Mouse (Mus musculus) 3134 (cell line): Measurements from ENCODE around the gene Plek2.

Experiments
- DNase-seq: peaks from one replicate; pipeline ENCODE4 v3.0.0-alpha.2; 2011; ENCODE audit warnings: low spot score; ENCODE audit not compliant: insufficient read length; ENCODE audit errors: extremely low read depth

Plek2 gene

DNA sequence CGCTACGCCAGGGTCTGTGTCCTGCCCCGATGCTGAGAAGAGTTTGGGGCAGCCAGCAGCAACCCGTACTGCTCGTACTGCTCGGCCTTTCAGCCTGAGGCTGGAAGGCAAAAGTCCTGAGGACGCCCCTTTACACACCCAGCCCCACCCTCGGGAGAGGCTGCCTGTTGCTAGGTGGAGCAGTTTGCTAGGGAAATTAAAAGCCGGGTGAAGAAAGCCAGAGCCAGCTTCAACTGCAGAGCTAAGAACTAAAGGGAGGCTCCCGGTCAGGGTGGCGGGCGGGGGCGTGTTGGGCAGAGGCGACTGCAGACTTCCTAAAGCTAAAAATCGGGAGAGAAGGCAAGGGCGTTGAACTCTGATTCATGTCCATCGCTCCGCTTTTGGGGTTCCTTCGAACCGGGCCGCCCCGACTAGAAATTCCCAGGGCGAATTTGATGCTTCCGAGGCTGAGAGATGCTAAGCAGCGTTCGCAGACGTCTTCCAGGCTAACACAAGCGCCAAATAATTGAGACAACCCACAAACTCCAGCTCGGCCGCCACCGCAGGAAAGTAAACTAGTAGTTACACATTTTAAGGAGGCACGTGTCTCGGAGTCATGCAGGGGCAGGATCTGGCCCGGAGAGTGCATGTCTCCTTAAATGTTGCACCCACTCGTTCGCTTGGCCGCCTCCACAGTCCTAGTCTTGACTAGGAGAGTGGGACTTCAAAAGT is 5.1 kb upstream of the Plek2 start:
- DNase-seq: no peak

DNA sequence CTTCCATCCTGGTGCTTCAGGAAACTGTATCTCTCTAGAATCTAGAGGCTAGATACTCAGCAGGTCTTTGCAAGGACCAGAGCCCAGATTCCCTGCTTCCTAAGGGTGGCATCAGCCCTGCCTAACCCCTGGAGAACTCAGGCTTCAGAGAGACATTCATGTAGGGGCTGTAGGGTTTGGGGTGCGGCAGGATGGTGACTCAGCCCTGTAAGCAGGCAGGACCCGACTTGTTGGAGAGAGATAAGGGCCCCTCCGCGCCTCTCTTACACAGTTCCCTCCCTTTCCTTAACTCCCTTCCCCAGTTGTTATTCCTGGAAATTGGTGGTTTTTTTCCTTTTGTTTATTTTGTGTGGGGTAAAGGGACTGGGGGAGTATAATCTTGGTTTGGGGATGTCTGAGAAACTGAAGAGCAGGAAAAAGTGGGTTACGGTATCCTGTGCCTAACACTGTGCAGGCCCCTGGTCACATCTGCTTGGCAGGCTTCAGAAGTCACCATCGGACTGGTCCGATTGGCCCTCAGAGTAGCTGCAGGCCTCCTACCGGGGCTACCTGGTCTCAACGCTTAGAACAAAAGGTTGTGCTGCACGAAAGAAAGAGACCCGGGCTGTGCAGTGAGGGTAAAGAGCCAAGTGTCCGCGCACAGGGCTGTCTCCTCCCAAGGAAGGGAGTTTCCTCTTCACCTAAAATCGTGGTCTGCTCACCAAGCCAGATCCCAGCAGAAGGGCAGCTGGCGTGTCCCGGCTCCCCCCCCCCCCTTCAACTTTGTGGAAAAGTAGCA is 4.1 kb upstream of the Plek2 start:
- no peak for DNase-seq

GRCm38 (mm10) chr12:78908081-78908605 is 1.4 kb upstream of the Plek2 start:
- DNase-seq: peak; percentile 45

- no peak for DNase-seq
These were observed 2.3 kb downstream of the Plek2 start for GRCm38 (mm10) chr12:78904499-78904898.

DNA sequence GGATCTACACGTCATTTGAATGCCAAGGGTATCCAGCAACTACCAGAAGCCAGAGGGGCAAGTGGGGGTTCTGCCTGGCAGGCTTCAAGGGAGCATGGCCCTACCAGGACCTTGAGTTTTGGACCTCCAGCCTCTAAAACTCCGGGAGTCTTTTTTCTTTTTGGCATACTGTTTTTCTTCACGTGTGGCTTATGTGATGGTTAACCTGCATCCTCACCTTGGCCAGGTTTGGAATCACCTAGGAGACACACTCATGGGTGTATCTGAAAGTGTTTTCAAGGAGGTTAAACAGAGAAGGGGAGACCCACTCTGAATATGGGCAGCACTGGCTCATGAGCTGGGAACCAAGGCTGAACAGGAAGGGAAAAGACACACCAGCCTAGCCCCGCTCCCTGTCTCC is 3.5 kb downstream of the Plek2 start:
- no peak for DNase-seq

- DNase-seq: no peak
These were observed 5.3 kb downstream of the Plek2 start for GRCm38 (mm10) chr12:78901467-78901866.

GRCm38 (mm10) chr12:78897861-78898260 is 8.9 kb downstream of the Plek2 start:
- DNase-seq: no peak

GRCm38 (mm10) chr12:78891149-78891548 is 15.6 kb downstream of the Plek2 start:
- DNase-seq: no peak

GRCm38 (mm10) chr12:78890062-78890461 is 16.7 kb downstream of the Plek2 start:
- no peak for DNase-seq

- no peak for DNase-seq
These were observed 32.2 kb downstream of the Plek2 start for GRCm38 (mm10) chr12:78874581-78874980.

DNA sequence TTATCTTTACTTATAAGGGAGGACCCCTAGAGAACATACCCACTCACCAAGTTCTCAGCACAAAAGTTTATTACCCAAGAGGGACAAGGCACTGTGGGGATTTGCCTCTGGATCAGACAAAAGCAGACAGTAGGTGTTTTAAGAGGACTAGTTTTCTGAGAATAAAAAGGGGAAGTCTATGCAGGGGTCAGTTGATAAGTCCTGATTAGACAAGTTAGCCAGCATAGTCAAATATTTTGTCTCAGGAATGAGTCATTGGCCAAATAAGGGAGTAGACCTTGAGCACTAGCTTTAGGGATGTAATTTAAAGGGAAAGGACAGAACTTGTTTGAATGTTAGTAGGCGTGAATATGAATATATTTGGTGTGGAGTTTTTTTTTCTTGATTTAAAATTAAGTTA is 38.6 kb downstream of the Plek2 start:
- DNase-seq: no peak

DNA sequence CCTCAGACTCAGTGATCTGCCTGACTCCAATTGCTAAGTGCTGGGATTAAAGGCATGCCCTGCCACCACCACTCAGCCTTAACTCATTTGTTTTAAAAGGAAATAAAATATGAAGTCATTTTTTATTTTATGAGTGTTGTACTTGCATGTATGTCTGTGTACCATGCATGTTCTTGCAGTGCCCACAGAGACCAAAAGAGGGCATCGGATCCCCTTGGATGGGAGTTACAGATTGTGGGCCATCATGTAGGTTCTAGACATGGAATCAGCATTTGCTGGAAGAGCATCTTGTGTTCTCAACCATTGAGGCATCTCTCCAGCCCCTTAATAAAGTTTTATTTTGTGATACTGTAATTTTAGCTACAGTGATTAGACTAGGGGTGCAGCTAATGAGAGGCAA is 41.3 kb downstream of the Plek2 start:
- DNase-seq: no peak

DNA sequence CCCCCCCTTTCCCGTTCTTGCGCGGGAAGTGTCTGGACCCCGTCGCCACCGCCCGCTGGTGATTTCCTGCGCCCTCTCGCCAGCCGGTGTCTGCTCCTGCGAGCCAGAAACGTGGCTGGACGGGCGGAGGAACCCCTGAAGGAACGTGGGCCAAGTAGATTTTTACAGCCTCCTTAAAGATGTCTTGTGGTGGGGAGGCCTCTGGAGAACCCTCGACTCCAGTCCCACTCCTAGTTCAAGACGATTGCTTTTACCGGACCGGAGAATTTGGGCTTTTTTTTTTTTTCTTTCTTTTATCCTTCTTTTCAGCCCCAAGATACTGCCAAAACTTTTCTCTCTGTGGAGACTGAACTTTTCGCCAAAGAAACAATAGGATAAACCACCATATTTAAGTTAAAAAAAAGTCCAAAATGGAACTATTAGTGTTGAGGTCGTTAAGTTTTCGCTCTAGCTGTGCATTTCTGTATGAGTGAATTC is 44.5 kb downstream of the Plek2 start:
- no peak for DNase-seq

DNA sequence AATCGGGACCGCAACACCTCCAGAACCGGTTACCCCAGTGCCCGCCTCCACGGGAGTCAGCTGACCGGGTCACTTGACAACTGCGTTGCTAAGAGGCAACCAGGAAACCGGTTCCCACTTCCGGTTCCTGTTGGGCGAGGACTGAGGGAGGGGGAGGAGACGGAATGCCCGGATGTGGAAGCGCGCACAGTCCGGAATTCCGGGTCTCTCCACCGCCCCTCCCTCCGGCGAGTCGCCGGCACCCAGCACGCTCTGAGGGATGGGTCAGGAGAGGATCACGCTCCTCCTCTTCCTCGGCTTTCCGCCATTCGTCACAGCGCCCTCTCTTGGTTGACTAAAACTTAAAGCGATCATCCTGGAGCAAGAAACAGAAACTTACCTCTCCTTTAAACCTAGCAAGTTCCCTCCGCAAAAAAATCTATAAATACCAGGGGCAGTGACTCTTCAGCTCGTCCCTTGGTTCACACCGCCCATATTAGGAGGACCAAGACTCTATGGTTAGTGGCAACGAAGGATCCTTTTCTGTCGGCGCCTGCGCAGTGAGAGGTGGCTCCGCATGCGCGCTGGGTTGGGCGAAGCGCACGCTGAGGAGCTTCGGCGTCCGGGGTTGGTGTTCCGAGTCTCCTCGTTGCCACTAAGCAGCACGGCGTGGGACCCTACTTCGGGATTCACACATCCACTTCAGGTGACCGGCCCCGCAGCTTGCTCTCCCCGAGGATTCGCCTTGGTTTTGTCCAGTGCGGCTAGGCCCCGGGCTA is 45.1 kb downstream of the Plek2 start, which contains the start of the genes Atp6v1d and Eif2s1:
Gene Atp6v1d (minus strand): TSS at position 143 of the 758 bp plus-strand sequence.
Gene Eif2s1 (plus strand): TSS at position 324 of the 758 bp plus-strand sequence.
- peak; percentile 98 for DNase-seq

DNA sequence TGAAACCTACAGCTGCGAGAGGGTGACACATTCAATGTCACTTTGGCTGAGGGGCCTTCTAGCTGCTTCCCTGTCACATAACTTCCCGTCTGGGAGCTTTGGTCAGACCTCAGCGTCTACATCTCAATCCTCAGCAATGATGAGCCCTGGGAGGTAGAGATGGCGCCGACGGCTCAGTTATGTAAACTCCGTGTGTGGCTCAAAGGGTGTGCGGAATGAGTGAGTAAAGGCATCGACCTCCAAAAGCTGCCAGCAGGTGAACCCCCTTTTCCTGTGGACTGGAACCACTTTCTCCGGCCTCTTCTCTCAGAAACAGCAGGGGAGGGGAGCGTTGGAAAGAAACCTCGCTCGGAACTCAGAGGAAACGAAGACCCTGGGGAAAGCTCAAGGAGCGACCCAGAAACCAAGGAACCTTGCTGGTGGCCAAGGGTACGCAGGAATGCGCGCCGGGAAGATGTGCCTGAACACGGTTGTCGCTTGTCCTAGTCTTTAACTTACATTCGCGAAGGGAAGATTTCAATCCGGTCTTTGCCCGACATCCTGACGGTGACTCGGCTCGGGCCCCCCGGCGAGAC is 45.8 kb downstream of the Plek2 start:
- no peak for DNase-seq

DNA sequence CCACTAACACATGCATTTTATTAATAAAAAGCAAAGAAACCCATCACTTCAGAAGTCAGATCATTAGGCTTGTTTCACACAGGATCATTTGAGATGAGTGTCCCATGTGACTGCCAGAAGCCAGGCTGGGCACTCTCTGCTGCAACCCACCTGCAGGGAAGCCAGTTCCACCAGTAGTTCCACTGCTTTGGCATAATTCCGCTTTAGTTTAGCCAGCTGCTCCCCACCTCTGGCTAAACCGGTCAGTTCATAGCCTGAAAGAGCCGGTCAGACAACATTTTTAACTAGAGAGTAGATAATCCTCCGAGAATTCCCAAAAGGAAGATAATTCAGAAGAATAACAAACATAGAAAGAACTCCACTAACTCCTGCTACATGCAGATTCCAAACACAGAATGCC is 58.5 kb downstream of the Plek2 start:
- no peak for DNase-seq

DNA sequence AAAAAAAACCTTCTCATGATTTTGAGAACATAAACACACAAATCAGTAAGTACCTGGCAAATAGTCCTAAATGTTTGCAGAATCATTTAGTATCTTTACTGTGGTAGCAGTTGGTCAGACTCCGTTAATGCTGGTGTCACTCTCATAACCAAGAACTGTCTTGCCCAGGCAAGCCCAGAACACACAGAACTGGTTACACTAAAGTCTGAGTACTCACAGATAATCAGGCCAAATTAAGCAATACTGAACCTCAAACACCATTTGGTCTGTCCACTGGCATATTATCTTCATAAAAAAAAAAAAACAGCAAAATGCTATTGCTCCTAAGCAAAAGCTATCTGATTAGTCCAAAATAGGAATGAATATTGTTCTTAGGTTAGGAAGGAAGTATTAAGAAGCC is 64.3 kb downstream of the Plek2 start:
- DNase-seq: no peak

DNA sequence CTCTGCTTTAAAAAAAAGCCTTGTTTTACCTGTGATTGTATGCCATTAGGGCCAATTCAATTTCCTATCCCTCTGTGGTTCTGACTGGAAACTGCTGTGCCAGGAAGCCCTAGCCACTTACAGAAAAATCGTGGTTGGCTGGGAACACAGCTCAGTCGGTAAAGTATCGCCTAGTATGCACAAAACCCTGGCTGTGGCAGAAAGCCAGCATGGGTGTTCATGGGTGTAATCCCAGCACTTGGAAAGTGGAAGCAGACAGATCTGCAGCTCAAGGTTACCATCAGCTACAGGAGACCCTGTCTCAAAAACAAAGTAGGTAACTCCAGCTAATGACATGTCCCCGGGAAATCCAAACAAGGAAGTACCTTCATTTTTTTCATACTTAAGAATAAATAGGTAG is 66.9 kb downstream of the Plek2 start:
- DNase-seq: no peak
